Mouse (Mus musculus) liver, postnatal 0 days (tissue): Measurements from ENCODE around the gene Ccdc57. TPM values are rescaled to one million over a fixed set of nuclear protein-coding genes. Genes with fewer than 3 reads are reported as not detected.
"Not testable (repeated sequence)": the region's sequence is repeated elsewhere in the genome, so short reads cannot be mapped to it uniquely, and the experiment has no call there.

Source experiments
- ATAC-seq: fragments of 200-750 bp; cut with Nextera tagmentation; 2 replicates; pipeline ENCODE4 v1.8.0; 2017; ENCODE audit warnings: mild to moderate bottlenecking, moderate library complexity
- DNase-seq: peaks from one replicate; pipeline ENCODE4 v3.0.0-alpha.2; 2016
- H3K27ac ChIP-seq: fragments of 300-500 bp; sonication (generic); 2 replicates; pipeline ENCODE4 v1.5.1; 2014; ENCODE audit warnings: antibody characterized with exemption, moderate library complexity, mild to moderate bottlenecking, low read depth
- H3K27me3 ChIP-seq: fragments of 300-500 bp; sonication (generic); 2 replicates; pipeline ENCODE4 v1.6.1; 2014; ENCODE audit warnings: low read length, control low read depth, mixed read lengths; ENCODE audit not compliant: insufficient read depth
- H3K36me3 ChIP-seq: fragments of 300-500 bp; sonication (generic); replicated peaks from 2 replicates; pipeline ENCODE4 v1.6.1; 2014; ENCODE audit warnings: mild to moderate bottlenecking, control low read depth, low read length, moderate library complexity, mixed read lengths; ENCODE audit not compliant: insufficient read depth
- H3K4me1 ChIP-seq: fragments of 300-500 bp; sonication (generic); 2 replicates; pipeline ENCODE4 v1.6.1; 2014; ENCODE audit warnings: antibody characterized with exemption, mild to moderate bottlenecking, control low read depth; ENCODE audit not compliant: insufficient read depth
- H3K4me2 ChIP-seq: fragments of 300-500 bp; sonication (generic); 2 replicates; pipeline ENCODE4 v1.6.1; 2014; ENCODE audit warnings: low read depth, mild to moderate bottlenecking, low read length, moderate library complexity, mixed read lengths
- H3K4me3 ChIP-seq: fragments of 300-500 bp; sonication (generic); 2 replicates; pipeline ENCODE4 v1.5.1; 2014; ENCODE audit warnings: low read depth, low read length
- H3K9ac ChIP-seq: fragments of 300-500 bp; sonication (generic); replicated peaks from 2 replicates; pipeline ENCODE4 v1.6.1; 2014; ENCODE audit warnings: mild to moderate bottlenecking, moderate library complexity
- H3K9me3 ChIP-seq: fragments of 300-500 bp; sonication (generic); 2 replicates; pipeline ENCODE4 v1.6.1; 2016; ENCODE audit warnings: mild to moderate bottlenecking, control low read depth, low read length, mixed read lengths
- CTCF ChIP-seq: sonication (generic); IDR thresholded peaks from 2 replicates; pipeline ENCODE4 v1.5.1; 2016; ENCODE audit warnings: antibody characterized with exemption, low read depth
- EP300 ChIP-seq: IDR thresholded peaks from 2 replicates; pipeline ENCODE4 v1.6.1; 2016; ENCODE audit warnings: antibody characterized with exemption, low read depth, mild to moderate bottlenecking
- WGBS: fragments of 180-500 bp; shearing (Covaris S2); extraction: QIAGEN DNeasy Blood & Tissue Kit; methylation state at CpG from one replicate; pipeline ENCODE4 v1.1.7; 2014; ENCODE audit not compliant: insufficient replicate concordance; 5-methylcytosine and 5-hydroxymethylcytosine counted together
- polyA plus RNA-seq: library from polyadenylated mRNA; unstranded; fragments of >200 nt; fragmentation: Nextera tagmentation; extraction: Ambion mirVana; gene quantifications from 2 replicates; pipeline ENCODE4 v1.2.1, GENCODE M21; 2015

The Ccdc57 gene
- polyA plus RNA-seq, 1 experiment from 2014 or later, result 1.4 TPM

DNA sequence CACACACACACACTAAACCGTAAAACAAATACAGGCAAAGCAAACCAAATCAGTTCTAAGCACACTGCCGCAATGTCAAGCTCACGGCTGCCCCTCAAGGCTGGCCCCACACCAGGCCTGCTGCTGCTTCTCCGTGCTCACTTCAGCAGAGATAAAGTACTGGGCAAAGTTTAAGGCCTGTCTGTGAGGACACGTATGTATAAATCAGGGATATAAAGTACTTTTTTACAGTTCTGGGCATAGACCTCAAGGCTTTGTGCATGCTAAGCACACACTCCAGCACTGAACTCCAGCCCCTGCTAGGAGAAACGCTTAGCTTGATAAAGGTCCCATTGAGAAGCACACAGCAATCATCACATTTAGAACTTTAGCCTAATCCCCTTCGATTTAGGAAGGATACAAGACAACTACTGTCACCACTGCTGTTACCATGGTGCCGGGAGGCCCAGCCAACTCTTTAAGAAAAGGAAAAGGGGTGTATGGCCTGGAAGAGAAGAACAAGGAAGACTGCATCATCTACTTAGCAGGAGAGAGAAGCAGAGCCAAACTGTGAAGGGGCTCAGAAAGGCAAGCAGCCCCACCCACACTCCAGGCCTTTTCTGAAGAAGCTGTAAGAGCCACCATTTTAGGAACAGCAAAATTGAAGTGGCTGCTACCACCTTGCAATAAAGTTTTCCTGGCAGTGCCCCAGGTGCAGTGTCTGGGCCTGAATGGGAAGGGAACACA, 99.0 kb downstream of the Ccdc57 start:
- WGBS, result 56% methylated on average over 8 of the region's 8 CpGs
- ATAC-seq (peak; percentile 29; the same call in 1 of the 2 replicates), DNase-seq (no peak)
- Histone ChIP-seq H3K4me2 (no peak overlapping the region), H3K9ac (no peak overlapping the region), H3K27ac (no peak overlapping the region), H3K36me3 (no peaks in the 10 kb centered on the region), H3K4me1 (peaks cover 16% of the 10 kb centered on the region), H3K9me3 (no peaks in the 10 kb centered on the region), H3K4me3 (no peak overlapping the region), H3K27me3 (no peaks in the 10 kb centered on the region)
- TF ChIP-seq EP300 (no peak), CTCF (no peak)

- H3K4me3 ChIP-seq, H3K36me3 ChIP-seq, DNase-seq, ATAC-seq, H3K27ac ChIP-seq, H3K27me3 ChIP-seq, H3K9me3 ChIP-seq, H3K9ac ChIP-seq, H3K4me2 ChIP-seq: not testable (repeated sequence)
- WGBS, result 70% methylated on average over 5 of the region's 5 CpGs
- H3K4me1 ChIP-seq, result peaks cover 16% of the 10 kb centered on the region
Observed at GRCm38 (mm10) chr11:120832962-120833361, 99.7 kb downstream of the Ccdc57 start.

DNA sequence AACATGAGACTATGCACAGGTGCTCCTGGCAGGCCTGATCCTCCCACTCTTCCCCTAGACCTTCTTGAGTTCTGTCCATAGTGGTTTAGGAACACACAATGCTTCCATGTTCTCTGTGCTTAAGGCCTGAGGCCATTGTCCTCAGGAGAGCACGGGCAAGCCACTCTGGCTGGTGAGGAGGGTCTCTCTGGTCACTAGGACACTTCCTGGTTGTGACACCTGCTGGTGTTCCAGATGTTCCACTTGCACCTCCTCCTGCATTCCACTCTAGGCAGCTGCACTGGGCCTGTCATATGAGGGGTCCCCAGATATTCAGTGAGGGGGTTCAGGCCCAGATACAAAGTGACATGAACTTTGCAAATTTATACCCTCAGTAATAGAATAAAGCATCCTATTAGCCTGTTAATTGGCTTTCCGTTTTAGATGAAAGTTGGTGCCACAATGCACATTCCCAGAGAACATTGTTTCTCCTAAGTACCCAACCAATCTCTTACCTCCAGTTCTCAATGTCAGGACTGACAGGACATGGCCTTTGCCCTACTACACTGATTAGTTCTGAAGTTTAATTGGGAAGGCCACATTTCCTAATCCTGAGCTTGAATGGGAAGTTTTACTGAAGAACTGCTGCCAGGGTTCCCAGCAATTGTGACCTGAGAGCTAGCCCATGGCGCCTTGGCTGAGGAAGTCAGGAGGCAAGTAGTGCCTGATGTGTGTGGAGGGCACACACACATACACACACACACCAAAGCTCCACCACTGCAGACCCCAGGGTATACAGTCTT, 100.8 kb downstream of the Ccdc57 start:
- DNase-seq (no peak), ATAC-seq (no peak)
- Histone ChIP-seq H3K27me3 (no peaks in the 10 kb centered on the region), H3K4me1 (peaks cover 16% of the 10 kb centered on the region), H3K4me3 (no peak overlapping the region), H3K9me3 (no peaks in the 10 kb centered on the region), H3K27ac (peak overlapping the region; percentile 16; the same call in 1 of the 2 replicates), H3K4me2 (no peak overlapping the region), H3K36me3 (no peaks in the 10 kb centered on the region), H3K9ac (no peak overlapping the region)
- TF ChIP-seq EP300 (no peak), CTCF (no peak)
- WGBS, result 79% methylated on average over 3 of the region's 3 CpGs

GRCm38 (mm10) chr11:120830686-120831085, 102.0 kb downstream of the Ccdc57 start:
- ATAC-seq (peak; percentile 87), DNase-seq (peak; percentile 76)
- H3K36me3 ChIP-seq, result no peaks in the 10 kb centered on the region
- H3K4me2 ChIP-seq, result no peak overlapping the region
- H3K4me3 ChIP-seq, result no peak overlapping the region
- H3K27ac ChIP-seq, result peak overlapping the region; percentile 36
- TF ChIP-seq EP300 (no peak), CTCF (no peak)
- no peak overlapping the region for H3K9ac ChIP-seq
- H3K27me3 ChIP-seq, result no peaks in the 10 kb centered on the region
- 63% methylated on average over 12 of the region's 12 CpGs for WGBS
- no peaks in the 10 kb centered on the region for H3K9me3 ChIP-seq
- H3K4me1 ChIP-seq, result peaks cover 16% of the 10 kb centered on the region

GRCm38 (mm10) chr11:120829757-120830532, 102.7 kb downstream of the Ccdc57 start:
- H3K4me1 ChIP-seq, result peaks cover 24% of the 10 kb centered on the region
- ATAC-seq (no peak), DNase-seq (no peak)
- no peak overlapping the region for H3K4me2 ChIP-seq
- H3K36me3 ChIP-seq, result no peaks in the 10 kb centered on the region
- H3K27ac ChIP-seq, result peak overlapping the region; percentile 36
- H3K4me3 ChIP-seq, result no peak overlapping the region
- no peak for TF ChIP-seq EP300
- TF ChIP-seq CTCF, result no peak
- no peaks in the 10 kb centered on the region for H3K9me3 ChIP-seq
- H3K27me3 ChIP-seq, result no peaks in the 10 kb centered on the region
- H3K9ac ChIP-seq, result no peak overlapping the region
- WGBS, result 86% methylated on average over 10 of the region's 10 CpGs

- H3K4me3 ChIP-seq, result no peak overlapping the region
- TF ChIP-seq EP300 (no peak), CTCF (no peak)
- H3K27ac ChIP-seq, result no peak overlapping the region
- no peak for DNase-seq
- no peaks in the 10 kb centered on the region for H3K9me3 ChIP-seq
- H3K4me2 ChIP-seq, result no peak overlapping the region
- no peak for ATAC-seq
- H3K9ac ChIP-seq, result no peak overlapping the region
- H3K36me3 ChIP-seq, result no peaks in the 10 kb centered on the region
- no peaks in the 10 kb centered on the region for H3K27me3 ChIP-seq
- WGBS, result 75% methylated on average over 4 of the region's 4 CpGs
- H3K4me1 ChIP-seq, result peaks cover 18% of the 10 kb centered on the region
Observed at GRCm38 (mm10) chr11:120828416-120828815, 104.3 kb downstream of the Ccdc57 start.
